Mouse (Mus musculus) ES-Bruce4 (cell line): ENCODE data around the gene Six4.
A peak's percentile ranks its signal among the peaks of the same experiment; 100 is the strongest.

Experiments
- CTCF ChIP-seq: IDR thresholded peaks from one replicate; pipeline ENCODE4 v1.8.1; 2011; ENCODE audit warnings: low read depth, low read length
- EP300 ChIP-seq: IDR thresholded peaks from 2 replicates; pipeline ENCODE4 v1.6.1; 2011; ENCODE audit warnings: low read depth, low read length; ENCODE audit not compliant: insufficient read depth
- POLR2A ChIP-seq: IDR thresholded peaks from one replicate; pipeline ENCODE4 v1.8.1; 2011; ENCODE audit warnings: low read length; ENCODE audit not compliant: insufficient read depth

- TF ChIP-seq POLR2A (peak; percentile 74), CTCF (no peak), EP300 (peak; percentile 66)
Measured at GRCm38 (mm10) chr12:73123093-73124041, 10.1 kb upstream of the Six4 start, which contains the start of gene Mnat1.
